9 mouse cellular contexts compared by ENCODE assay signal in genomic region chr4:119462858-119463755, GRCm38 (mm10). TPM values are rescaled to one million over a fixed set of nuclear protein-coding genes. Genes with fewer than 3 reads are reported as not detected.
A peak's percentile ranks its signal among the peaks of the same experiment; 100 is the strongest.
DNase-seq lines count a peak whose midpoint lies in the region; ATAC-seq and TF ChIP-seq lines count a peak whose summit lies in the region.
"Had no signal": no experiment of that assay in that cellular context is flagged by ENCODE, and none has a peak within 500 bp of the region (broad histone marks: within the 10 kb centered on the region; RNA-seq: fewer than 3 reads in every experiment).

No protein-coding gene starts in this region.

- H3K4me1 ChIP-seq in embryonic facial prominence, embryonic 10.5 days = peaks cover 13% of the 10 kb centered on the region
- H3K4me1 ChIP-seq in stomach, embryonic 16.5 days (ENCODE audit: control insufficient read depth, insufficient read depth, low read length) = peaks cover 10% of the 10 kb centered on the region

- no peak overlapping the region for H3K9ac ChIP-seq in stomach, embryonic 16.5 days (ENCODE audit: low read length)

- H3K36me3 ChIP-seq in embryonic facial prominence, embryonic 10.5 days (replicated peaks) = no peaks in the 10 kb centered on the region
- no peaks in the 10 kb centered on the region for H3K36me3 ChIP-seq in stomach, embryonic 16.5 days (ENCODE audit: control insufficient read depth, insufficient read depth, low read length)

- H3K4me2 ChIP-seq in stomach, embryonic 16.5 days (ENCODE audit: low read depth, low read length) = no peak overlapping the region

- peak; percentile 74; the same call in 1 of the 2 replicates for ATAC-seq in stomach, embryonic 16.5 days (ENCODE audit: insufficient read depth, low FRiP score)

- no peak overlapping the region for H3K27ac ChIP-seq in layer of hippocampus, adult 2 months
- H3K27ac ChIP-seq in embryonic facial prominence, embryonic 10.5 days (replicated peaks) = no peak overlapping the region
- no peak overlapping the region; the same call in 1 of the 2 replicates for H3K27ac ChIP-seq in stomach, embryonic 16.5 days (ENCODE audit: low read length)

- 64% methylated on average over 11 of the region's 11 CpGs for WGBS in embryonic facial prominence, embryonic 10.5 days
- WGBS in stomach, embryonic 16.5 days = 32% methylated on average over 11 of the region's 11 CpGs

- H3K4me3 ChIP-seq in layer of hippocampus, adult 2 months = no peak overlapping the region
- no peak overlapping the region for H3K4me3 ChIP-seq in embryonic facial prominence, embryonic 10.5 days
- no peak overlapping the region for H3K4me3 ChIP-seq in stomach, embryonic 16.5 days (replicated peaks; ENCODE audit: low read length)

- no peaks in the 10 kb centered on the region for H3K9me3 ChIP-seq in embryonic facial prominence, embryonic 10.5 days
- H3K9me3 ChIP-seq in stomach, embryonic 16.5 days (replicated peaks; ENCODE audit: control insufficient read depth, low read length) = no peaks in the 10 kb centered on the region

- peak; percentile 15 to 34 for DNase-seq in layer of hippocampus, adult 2 months (ENCODE audit: low spot score in 2 of 2)
- no peak for DNase-seq in layer of hippocampus, adult 11-12 months (ENCODE audit: low spot score)
- DNase-seq in adrenal gland, adult (ENCODE audit: inconsistent age in 2 of 2, low spot score in 1 of 2) = peak; percentile 56 to 79
- peak; percentile 42 for DNase-seq in embryonic facial prominence, embryonic 10.5 days (ENCODE audit: low spot score)
- DNase-seq in heart, adult 8-10 months (ENCODE audit: low spot score) = peak; percentile 36
- DNase-seq in kidney, adult 8-10 months = peak; percentile 46 to 53
- peak; percentile 78 for DNase-seq in lung, postnatal 36 days

- no peaks in the 10 kb centered on the region; the same call in 1 of the 2 replicates for H3K27me3 ChIP-seq in embryonic facial prominence, embryonic 10.5 days (replicated peaks; ENCODE audit: low read depth, poor library complexity, severe bottlenecking)
- H3K27me3 ChIP-seq in stomach, embryonic 16.5 days (ENCODE audit: control insufficient read depth, insufficient read depth, low read length) = no peaks in the 10 kb centered on the region

- TF ChIP-seq CTCF in layer of hippocampus, adult 2 months (conservative IDR thresholded peaks at IDR 0.05) = no peak

RNA-seq across cellular contexts. Expression of gene Rimkla, which starts 29.3 kb away (rescaled TPM):
- 10 to 100 TPM; 13.3 to 14.1 TPM for total RNA-seq in layer of hippocampus, adult 2 months (2021)
- 1.9 TPM in 2 replicates for polyA plus RNA-seq in embryonic facial prominence, embryonic 10.5 days (2016; fragmentation: Nextera tagmentation; extraction: Ambion mirVana)
- total RNA-seq in heart, adult 8-10 months (2022) = 1 to 10 TPM in 1 of 4 experiments, under 1 TPM in 3; 0.38 to 1.1 (median 0.72) TPM
- 0.67 and 0.77 TPM in 2 replicates for polyA plus RNA-seq in stomach, embryonic 16.5 days (2015; fragmentation: Nextera tagmentation; extraction: Ambion mirVana)

RNA-seq across cellular contexts. Expression of gene Zmynd12, which starts 40.5 kb away (rescaled TPM):
- under 1 TPM; 0.39 to 0.41 TPM for total RNA-seq in layer of hippocampus, adult 2 months (2021)
- 0.15 and 0.36 TPM in 2 replicates for polyA plus RNA-seq in embryonic facial prominence, embryonic 10.5 days (2016; fragmentation: Nextera tagmentation; extraction: Ambion mirVana)
- not detected for total RNA-seq in heart, adult 8-10 months (2022)
- polyA plus RNA-seq in stomach, embryonic 16.5 days (2015; fragmentation: Nextera tagmentation; extraction: Ambion mirVana) = 0.21 and 0.70 TPM in 2 replicates
- total RNA-seq: ES-E14 had no signal

RNA-seq across cellular contexts. Expression of gene Ppcs, which starts 40.9 kb away (rescaled TPM):
- total RNA-seq in layer of hippocampus, adult 2 months (2021) = 1 to 10 TPM; 7.0 to 7.2 TPM
- polyA plus RNA-seq in embryonic facial prominence, embryonic 10.5 days (2016; fragmentation: Nextera tagmentation; extraction: Ambion mirVana) = 33.2 and 35.3 TPM in 2 replicates
- 10 to 100 TPM in 3 of 4 experiments, 1 to 10 TPM in 1; 6.2 to 13.3 (median 11.9) TPM for total RNA-seq in heart, adult 8-10 months (2022)
- polyA plus RNA-seq in stomach, embryonic 16.5 days (2015; fragmentation: Nextera tagmentation; extraction: Ambion mirVana) = 32.5 and 34.6 TPM in 2 replicates

RNA-seq across cellular contexts. Expression of gene Ccdc30, which starts 47.8 kb away (rescaled TPM):
- 10 to 100 TPM; 24.8 to 25.8 TPM for total RNA-seq in layer of hippocampus, adult 2 months (2021)
- 5.1 and 6.4 TPM in 2 replicates for polyA plus RNA-seq in embryonic facial prominence, embryonic 10.5 days (2016; fragmentation: Nextera tagmentation; extraction: Ambion mirVana)
- total RNA-seq in heart, adult 8-10 months (2022) = 1 to 10 TPM in 1 of 4 experiments, under 1 TPM in 2, not detected in 1; 0.19 to 1.3 (median 0.44) TPM
- 4.7 and 6.7 TPM in 2 replicates for polyA plus RNA-seq in stomach, embryonic 16.5 days (2015; fragmentation: Nextera tagmentation; extraction: Ambion mirVana)

Comparison
In these comparisons a context has a peak if more than half of its experiments do, and no peak if none do; other contexts are left out.
1. RNA of gene Rimkla, which starts 29.3 kb away (total RNA-seq): 13.3 to 14.1 TPM in layer of hippocampus, adult 2 months; 0.38 to 1.1 TPM in heart, adult 8-10 months; every median in the first group is over 4 times any median in the second.